Mouse (Mus musculus) cerebellum, adult 18-20 months (tissue): ENCODE results near the gene Omp.

Experiments
- DNase-seq, 2 experiments: peaks; one replicate each; pipeline ENCODE4 v3.0.0; 2021

Gene Omp

DNA sequence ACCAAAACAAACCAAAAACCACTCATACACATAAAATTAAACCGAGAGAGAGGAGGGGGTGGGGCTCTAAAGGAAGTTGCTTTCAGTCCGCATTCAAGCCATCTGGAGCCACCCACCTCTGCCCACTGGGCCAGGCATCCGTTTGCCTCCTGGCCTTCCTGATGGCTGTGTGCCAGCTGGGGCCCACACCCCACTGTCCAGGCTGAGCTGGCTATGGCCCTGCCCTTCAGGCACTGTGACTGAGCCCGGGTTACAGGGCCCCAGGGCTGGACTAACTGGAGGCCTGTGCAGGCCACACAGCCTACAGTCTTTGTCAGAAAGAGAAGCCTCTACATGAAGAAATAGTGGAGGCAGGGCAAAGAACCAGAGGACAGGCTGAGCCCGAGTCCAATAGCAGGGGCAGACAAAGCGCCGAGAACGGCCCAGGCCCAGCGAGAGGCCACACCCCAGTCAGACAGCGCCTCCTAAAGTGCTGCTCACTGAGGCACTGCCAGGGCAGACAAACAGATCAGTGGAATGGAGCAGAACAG lies 19.8 kb upstream of the Omp start:
- DNase-seq: no peak

DNA sequence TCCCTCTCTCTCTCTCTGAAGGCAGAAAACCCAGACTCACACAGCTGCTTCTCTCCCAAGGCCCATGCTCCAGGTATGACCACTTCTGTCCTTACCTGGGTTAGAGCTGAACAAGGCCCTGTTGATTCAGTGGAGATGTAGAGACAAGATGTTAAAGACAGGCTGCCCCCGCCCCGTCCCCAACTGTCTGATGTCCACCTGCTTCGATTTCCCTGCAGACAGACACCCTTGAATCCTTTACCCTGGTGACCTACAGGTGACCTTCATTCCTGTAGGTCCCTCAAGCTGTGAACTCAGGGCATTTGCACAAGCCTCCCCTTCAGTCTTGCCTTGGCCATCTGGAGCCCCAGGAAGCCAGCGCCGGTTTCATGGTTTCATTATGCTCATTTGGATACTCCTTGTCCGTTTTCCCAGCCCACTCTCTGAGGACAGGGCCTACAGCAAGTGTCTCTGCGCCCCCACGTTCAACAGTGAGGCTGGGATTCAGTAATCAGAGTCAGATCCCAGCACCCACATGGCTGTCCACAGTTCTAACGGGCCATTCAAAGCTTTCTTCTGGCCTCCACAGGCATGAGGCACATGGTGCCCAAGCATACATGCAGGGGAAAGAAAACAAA lies 19.2 kb upstream of the Omp start:
- no peak for DNase-seq

DNA sequence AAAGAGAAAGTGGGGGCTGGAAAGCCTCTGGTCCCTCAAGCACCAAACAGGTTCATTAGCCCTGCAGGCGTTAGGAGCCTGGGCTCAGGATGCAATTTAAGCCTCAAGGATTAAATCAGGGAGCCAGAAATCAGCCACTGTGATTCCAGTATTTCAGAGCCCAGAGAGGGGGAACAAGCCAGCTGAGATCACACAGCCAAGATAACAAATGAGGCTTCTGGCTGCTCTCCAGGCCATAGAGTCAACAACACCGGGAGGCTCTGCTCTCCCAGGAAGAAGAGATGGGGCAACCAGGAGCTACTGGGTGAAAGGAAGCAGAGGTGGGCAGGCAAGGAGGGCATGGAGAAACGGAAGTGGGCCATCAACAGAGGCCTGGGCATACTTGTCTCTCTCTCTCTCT lies 18.4 kb upstream of the Omp start:
- no peak for DNase-seq

DNA sequence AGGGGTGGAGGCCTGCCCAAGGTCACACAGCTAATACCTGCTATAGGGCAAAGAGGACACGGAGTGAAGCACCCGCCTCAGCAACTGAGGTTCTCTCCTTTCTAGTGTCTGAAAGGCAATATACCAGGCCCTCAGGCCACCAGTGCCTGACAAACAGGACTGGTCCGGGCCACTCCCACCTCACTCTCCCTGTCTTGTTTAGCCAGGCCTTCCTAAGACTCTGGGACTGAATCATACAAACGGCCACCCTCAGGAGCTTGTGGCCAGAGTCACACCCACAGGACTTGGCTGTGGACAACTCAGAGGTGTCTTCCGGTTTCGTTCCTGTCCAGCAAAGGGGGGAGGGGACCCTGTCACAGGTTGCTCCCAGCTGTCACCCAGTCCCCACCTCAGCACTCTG lies 16.9 kb upstream of the Omp start:
- no peak for DNase-seq

DNA sequence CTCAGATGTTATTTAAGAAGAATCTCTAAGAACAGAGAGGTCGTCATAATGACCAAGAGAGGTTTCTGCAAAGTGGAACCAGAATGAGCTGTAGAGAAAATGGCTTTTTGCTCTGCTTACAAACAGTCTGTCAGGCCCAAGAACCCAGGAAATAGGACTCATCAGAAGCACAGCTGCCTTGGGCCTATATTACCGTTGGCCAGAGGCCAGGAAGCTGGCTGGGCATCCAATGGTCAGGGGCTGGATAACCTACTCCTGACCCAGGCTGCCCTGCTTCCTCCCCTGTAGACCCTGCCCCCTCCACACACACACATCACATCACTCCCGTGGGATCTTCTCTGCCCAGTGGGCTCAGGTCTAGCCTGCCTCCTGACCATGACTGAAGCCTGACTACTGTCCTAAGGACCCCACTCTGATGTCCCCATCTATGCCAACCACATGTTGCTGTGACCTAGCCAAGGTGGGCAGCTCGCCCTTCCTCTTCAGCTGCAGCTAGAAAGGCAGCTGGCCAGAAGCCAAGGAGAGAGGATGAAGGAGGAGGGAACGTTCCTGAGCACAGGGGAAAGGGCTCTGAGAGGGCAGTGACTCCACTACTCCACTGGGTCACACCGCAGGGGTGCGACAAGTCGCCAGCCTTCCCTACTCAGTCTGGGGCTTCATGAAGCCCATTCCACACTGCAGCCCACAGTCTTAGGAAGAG lies 14.9 kb upstream of the Omp start:
- no peak for DNase-seq

DNA sequence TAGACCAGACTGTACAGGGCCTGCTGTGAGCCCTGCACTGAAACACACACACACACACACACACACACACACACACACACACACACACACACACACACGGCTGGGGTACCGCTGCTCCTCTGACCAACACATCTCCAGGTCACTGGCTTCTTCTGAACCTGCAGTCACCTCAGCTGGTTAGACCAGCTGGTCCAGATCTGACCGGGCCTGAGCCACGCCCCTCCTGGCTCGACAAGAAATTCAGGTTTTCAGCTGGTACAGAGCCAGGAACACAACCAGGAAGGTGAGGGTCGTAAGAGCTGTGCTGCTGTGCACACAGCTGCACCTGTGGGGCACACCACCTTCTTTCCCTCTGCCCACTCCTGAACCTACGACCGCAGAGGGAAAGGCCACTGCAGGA lies 13.2 kb upstream of the Omp start:
- no peak for DNase-seq

DNA sequence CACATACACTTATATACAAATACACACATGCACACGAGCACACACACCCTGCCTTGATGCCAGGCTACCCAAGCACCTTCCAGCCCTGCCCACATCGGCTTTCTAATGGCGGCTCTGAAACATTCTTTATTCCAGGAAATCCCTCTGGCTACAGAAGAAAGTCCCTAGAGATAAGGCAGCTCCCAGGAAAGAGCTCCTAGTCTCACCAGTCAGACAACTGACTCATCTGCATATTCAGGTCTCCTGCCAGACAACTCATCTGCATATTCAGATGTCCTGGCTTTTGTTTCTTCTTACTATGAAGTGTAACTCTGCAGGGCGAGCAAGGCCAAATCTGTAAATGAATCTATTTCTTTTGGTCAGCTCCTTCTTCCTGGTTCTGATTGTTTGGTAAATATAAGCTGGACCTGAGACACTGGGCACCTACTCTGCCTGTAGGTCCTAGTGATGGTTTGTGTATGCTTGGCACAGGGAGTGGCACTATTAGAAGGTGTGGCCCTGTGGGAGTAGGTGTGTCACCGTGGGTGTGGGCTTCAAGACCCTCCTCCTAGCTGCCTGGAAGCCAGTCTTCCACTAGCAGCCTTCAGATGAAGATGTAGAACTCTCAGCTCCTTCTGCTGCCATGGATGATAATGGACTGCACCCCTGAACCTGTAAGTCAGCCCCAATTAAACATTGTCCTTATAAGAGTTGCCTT lies 12.5 kb upstream of the Omp start:
- no peak for DNase-seq

DNA sequence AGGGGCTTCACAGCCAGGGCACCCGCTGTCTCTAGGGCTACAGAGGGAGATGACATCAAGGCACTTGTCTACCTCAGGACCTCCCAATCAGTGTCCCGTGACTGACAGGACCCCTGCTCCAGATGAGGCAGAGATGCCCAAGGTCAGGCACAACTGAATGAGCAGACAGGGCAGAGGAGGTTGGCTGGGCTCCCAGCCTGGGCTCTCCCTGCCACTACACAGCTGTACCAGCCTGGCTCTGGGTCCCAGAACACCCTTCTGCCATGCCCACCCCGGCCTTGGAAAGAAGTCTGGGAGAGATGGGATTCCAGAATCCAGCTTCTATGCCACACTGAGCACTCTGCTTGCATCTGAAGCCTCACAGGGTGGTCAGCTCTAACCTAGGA lies 11.0 kb upstream of the Omp start:
- DNase-seq: no peak

DNA sequence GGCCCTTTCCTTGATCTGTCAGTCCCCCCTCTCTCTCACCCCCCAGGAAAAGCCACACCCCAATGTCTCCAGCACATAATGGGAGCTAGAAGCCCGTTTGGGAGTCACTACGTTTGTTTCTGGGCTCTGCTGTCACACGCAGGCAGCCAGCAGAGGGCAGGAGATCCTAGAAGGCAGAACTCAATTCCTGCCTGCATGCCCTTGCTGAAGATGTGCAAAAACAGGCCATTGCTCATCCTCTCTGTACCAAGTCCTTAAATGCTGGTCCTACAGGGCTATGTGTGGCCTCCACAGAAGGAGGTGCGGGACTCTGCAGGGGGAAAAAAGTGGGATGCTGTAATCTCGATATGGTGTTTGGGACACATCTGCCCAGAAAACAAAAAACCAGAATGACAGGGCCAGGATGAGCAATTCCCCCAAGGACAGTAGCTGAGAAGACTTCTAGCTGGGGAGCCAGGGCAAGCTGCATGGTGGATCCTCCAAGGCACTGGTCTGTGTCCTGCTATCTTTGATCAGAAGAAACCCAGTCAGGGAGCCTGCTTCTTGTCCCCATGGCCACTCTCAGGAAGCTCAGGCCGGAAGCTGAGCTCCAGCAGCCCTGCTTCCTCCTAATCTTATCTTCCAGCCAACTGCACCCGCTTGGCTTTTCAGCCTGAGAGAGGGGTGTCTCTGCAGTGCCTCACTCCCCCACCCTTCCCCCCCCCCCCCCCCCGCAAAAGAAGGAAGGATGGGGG lies 10.4 kb upstream of the Omp start:
- DNase-seq: peak; percentile 54 to 65

DNA sequence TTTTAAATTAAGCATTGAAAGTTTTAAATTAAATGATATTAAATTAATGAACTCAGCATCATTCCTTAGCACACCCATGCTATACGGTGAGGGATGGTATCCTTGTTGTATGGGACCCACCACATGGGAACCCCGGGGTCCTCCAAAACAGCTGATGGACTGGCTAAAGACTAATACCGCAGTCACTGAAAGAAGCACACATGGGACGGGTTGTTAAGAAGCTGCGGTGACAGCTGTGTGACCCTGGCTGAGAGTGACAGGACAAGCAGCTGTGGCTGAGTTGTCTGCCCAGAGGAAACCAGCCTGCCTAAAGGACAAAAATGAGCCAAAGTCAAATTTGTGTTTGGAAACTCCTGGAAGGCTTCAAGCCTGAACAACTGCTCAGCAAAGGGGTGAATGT lies 8.6 kb upstream of the Omp start:
- no peak for DNase-seq

DNA sequence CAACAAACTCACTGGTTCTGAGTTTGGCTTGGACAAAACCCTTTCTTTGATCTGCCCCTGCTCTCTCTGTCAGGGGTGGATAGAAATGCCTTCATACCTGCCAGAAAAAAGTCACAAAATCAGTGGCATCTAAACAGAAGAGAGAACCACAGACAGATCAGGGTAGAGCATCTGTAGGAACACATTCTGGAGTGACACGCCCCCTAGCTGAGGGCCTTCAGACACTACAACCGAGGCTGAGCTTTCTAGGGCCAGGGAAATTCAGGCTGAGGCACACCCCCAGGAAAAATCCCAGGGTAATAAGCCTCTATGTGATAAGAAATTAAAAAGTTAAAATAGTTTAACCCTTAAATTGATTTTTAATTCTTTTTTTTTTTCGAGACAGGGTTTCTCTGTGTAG lies 8.0 kb upstream of the Omp start:
- no peak for DNase-seq

DNA sequence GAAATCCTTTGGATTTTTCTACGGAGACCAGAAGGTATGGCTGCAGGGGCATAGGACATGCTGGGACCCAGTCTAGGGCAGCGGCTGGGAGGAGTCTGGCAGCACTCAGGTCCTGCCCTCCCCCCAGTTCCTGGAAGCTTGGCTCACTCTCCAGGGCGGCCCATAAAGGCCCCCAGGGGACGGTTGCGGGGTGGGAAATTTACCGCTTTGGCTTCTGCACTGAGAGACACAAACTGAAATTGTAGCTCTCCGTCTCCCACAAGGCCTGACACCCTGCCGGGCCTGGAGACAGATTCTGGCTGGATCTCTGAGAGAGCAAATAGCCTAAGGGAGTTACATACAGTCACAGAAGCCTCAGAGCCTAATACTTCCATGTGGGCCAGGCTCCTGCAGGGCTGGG lies 7.1 kb upstream of the Omp start:
- DNase-seq: no peak

DNA sequence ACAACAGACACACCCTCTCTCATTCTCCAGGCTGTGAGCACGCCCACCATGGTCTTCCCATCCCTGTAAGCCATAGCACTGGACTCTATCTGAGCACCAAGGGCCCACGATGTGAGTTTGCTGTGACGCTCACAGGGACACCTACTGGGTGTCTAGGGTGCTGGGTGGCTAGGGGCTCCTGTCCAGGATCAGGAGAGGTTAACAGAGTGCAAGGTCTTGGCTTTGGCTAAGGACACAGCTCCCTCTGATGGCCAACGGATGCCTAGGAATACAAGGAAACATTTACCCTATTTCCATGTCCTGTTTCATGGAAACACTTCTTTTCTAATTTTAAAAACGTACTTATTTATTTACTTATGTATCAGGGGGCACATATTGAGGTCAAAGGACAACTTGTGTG lies 5.2 kb upstream of the Omp start:
- DNase-seq: no peak

DNA sequence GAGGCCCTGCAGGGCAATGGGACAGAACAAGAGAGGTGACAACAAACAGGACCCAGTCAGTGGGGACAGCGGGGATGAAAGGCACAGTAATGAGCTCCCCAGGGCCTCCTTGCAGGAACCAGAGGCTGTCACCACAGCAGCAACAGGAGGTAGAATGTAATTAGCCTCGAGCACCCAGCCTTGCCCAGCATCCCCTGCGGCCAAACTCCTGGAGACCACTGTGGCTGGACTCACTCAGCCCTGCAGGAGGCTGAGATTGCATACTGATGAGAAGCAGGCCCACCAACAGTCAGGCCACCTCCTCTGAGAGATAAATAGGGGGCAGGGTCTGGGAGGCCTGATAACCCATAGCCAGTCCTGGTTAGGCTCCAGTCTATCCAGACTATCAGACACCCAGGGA lies 4.5 kb upstream of the Omp start:
- DNase-seq: no peak

DNA sequence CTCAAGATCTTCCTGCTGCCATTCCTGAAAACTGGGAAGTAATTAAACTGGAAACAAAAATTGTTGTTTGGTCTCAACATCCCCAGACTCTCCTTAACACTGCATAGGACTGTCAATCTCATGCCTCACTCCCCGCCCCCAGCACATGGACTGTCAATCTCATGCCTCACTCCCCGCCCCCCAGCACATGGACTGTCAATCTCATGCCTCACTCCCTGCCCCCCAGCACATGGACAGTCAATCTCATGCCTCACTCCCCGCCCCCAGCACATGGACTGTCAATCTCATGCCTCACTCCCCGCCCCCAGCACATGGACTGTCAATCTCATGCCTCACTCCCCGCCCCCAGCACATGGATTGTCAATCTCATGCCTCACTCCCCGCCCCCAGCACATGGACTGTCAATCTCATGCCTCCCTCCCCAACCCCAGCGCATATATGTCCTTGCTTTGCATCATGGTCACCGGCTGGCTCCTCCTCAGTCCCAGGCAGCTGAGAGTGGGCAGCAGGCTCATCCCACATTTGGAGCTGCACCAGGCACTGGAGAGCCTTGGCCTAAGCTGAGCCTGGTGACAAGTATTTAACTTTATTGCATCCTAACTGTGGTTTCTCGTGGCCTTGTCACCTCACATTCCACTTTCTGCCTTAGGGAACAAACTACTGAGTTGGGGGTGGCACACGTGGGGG lies 3.6 kb upstream of the Omp start:
- no peak for DNase-seq

DNA sequence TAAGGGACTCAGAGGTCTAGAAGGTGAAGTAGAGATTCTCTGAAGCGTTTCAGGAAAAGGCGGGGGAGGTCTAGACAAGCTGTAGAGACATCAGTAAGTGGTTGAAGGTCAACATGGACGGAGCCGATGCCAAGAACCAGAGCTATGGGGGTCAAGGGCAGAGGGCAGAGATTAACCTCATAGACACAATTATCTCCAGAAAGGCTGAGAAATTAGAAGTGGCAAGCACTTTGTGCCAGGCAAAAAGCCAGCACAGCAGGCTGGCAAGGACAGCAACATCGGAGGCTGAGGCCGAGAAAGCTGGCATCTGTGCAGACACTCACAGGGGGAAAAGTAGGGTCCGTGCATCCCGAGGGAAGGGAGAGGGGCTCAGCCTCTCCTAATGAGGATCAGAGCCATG lies 2.5 kb upstream of the Omp start:
- DNase-seq: no peak

DNA sequence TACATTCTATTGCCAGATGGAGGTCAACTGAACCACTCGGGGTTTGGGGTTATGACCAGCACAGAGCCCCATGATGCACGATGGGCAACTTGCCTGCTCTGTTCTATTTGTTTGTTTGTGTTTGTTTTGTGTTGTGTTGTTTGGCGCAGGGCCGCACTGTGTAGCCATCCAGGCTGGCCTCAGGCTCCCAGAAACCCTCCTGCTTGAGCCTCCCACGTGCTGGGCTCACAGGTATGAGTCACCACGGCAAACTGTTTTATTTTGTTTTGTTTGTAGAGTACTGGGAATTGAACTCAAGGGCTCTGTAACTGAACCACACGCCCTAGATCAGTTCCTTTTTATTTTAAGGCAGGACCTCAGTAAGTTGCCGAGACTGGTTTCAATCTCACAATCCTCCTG lies 1.1 kb upstream of the Omp start:
- no peak for DNase-seq

DNA sequence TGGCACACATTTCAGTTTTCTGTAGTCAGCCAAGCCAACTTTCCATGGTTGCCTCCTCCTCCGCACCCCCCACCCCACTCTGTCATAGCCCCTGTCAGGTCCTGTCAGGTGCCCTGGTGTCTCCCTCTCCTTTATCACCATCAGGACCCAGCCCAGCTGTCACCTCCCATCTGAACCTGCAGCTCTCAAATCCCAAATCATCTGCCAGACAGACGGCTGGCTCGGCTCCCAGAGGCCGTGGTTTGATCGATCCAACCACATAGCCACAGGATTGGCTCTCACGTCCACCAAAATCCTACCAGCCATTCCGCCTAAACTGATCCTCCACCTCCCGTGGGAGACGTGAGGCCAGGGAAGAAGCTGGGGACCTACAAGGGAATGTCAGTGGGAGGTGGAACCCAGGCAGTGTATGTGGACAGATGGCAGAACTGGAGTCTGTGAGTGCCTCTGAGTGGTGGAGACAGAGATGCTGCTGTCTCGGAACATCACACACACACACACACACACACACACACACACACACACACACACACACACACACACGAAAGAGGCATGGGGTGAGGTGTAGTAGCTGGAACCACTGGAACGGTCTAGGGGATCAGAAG lies 642 bp upstream of the Omp start:
- no peak for DNase-seq

DNA sequence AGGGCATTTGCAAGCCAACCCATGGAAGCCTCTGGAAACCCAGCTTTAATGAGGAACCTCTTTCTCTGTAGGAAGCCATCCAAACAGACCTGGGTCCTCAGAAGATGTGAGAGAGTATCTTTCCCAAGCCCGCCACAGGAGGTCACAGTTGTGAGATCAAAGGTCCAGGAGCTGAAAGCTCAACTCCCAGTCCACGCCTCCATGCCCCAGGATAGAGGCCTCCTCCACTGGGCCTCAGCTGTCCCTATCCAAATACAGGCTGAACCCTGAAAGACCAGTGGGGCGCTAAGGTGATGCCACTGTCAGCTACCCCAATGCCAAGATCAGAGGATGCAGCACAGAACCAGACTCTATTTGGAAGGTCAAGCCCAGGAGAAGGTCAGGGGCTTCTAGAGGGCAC lies 2.7 kb downstream of the Omp start:
- no peak for DNase-seq

DNA sequence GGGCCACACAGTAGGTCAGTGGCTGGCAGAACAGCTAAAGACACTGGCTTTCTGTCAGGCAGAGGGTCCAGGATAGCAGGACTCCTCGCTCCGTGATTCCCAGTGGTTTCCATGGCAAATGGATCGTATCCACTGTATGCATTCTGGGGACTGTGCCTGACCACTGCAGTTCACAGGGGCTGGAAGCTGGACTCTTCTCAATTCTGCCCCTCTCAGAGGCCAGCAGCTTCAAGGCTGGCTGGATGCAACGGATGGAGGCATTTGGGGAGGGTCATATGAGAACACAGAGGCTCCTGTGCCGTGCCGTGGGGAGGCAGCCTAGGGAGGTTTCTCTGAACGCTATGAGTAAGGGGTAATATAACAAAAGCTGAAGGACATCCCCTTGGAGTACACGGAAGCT lies 3.1 kb downstream of the Omp start:
- DNase-seq: no peak

DNA sequence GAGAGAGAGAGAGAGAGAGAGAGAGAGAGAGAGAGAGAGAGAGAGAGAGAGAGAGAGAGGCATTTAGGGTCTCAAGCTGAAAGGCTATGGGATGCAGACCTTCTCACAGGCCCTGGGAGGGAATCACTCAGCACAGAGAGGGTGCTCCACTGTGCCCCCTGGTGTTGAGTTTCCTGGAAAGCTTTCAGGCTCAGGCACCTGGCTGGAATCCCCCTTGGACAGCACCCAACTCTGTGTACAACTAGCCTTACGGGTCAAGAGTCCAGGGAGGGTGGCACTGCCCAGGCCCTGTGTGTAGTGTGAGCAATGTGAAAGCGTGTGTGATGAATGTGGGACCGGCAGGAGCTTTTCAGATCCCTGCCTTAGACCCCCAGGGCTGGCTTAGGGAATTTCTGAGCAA lies 4.1 kb downstream of the Omp start:
- no peak for DNase-seq

DNA sequence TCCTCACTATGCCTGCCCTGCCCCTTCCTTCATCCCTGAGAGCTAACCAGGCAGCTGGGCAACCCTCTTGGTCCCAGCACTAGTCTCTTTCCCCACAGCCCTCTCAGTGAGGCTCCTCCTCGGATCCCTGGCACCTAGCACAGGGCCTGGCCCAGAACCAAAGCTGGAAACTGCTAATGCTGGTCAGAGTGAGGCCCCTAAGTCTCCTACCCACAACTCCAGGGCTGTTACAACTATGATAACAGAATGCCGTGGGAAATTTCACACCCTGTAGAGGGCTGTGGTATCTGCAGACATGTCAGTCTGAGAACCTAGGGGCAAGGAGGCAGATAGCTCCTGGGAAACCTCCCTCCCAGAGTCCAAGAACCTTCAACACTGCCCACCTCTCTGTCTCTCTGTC lies 4.7 kb downstream of the Omp start:
- no peak for DNase-seq

DNA sequence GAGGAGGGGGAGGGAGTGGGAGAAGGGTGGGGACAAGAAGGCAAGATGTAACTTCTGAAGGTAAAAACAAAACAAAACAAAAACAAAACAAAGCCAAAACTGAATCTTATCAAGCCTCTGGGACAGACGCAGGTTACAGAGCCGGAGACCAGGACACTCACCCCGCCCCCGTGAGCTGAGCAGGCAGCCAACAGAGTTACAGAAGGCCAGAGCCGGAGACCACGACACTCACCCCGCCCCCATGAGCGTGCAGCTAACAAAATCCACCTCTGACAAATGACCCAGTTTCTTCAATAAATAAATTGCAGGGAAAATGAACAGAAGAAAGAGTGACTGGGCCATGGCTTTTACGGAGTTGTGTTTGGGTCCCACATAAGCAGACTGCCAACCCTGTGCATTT lies 6.1 kb downstream of the Omp start:
- no peak for DNase-seq
